Mouse (Mus musculus) midbrain, embryonic 14.5 days (tissue): ENCODE measurements at regions not wholly inside any gene's neighbourhood (a gene's known extent, or its start where the extent isn't known, plus 50 kb on each side); places are given as distances from the start of the nearest gene placed in this dataset.

Source experiments
- ATAC-seq: fragments of 200-750 bp; cut with Nextera tagmentation; 2 replicates; pipeline ENCODE4 v1.8.0; 2017; ENCODE audit warnings: moderate number of reproducible peaks, moderate library complexity; ENCODE audit not compliant: low FRiP score, low TSS enrichment
- DNase-seq: peaks from one replicate; pipeline ENCODE4 v3.0.0-alpha.2; 2015
- H3K27ac ChIP-seq: fragments of 300-500 bp; sonication (generic); replicated peaks from 2 replicates; pipeline ENCODE4 v1.5.1; 2014; ENCODE audit warnings: mild to moderate bottlenecking, low read depth, low read length, moderate library complexity
- H3K27me3 ChIP-seq: fragments of 300-500 bp; sonication (generic); 2 replicates; pipeline ENCODE4 v1.6.1; 2014; ENCODE audit warnings: low read length, control low read depth, mixed read lengths; ENCODE audit not compliant: control insufficient read depth, insufficient read depth
- H3K36me3 ChIP-seq: fragments of 300-500 bp; sonication (generic); 2 replicates; pipeline ENCODE4 v1.6.1; 2014; ENCODE audit warnings: low read length, control low read depth; ENCODE audit not compliant: control insufficient read depth, insufficient read depth
- H3K4me1 ChIP-seq: fragments of 300-500 bp; sonication (generic); 2 replicates; pipeline ENCODE4 v1.6.1; 2014; ENCODE audit warnings: mild to moderate bottlenecking, antibody characterized with exemption, low read length, control low read depth; ENCODE audit not compliant: control insufficient read depth, insufficient read depth
- H3K4me2 ChIP-seq: fragments of 300-500 bp; sonication (generic); 2 replicates; pipeline ENCODE4 v1.6.1; 2014; ENCODE audit warnings: mild to moderate bottlenecking, low read length, moderate library complexity
- H3K4me3 ChIP-seq: fragments of 300-500 bp; sonication (generic); replicated peaks from 2 replicates; pipeline ENCODE4 v1.5.1; 2014; ENCODE audit warnings: low read depth, low read length
- H3K9ac ChIP-seq: fragments of 300-500 bp; sonication (generic); replicated peaks from 2 replicates; pipeline ENCODE4 v1.6.1; 2014; ENCODE audit warnings: mild to moderate bottlenecking, low read length, moderate library complexity
- H3K9me3 ChIP-seq: fragments of 300-500 bp; sonication (generic); 2 replicates; pipeline ENCODE4 v1.6.1; 2016; ENCODE audit warnings: low read length, control low read depth, mixed read lengths; ENCODE audit not compliant: control insufficient read depth
- WGBS: fragments of 180-500 bp; shearing (Covaris S2); extraction: QIAGEN DNeasy Blood & Tissue Kit; methylation state at CpG from one replicate; pipeline ENCODE4 v1.1.7; 2014; 5-methylcytosine and 5-hydroxymethylcytosine counted together

- no peak for DNase-seq
- Histone ChIP-seq H3K4me3 (no peak overlapping the region), H3K27ac (no peak overlapping the region), H3K9ac (no peak overlapping the region), H3K9me3 (no peaks in the 10 kb centered on the region), H3K4me2 (no peak overlapping the region), H3K27me3 (no peaks in the 10 kb centered on the region), H3K36me3 (no peaks in the 10 kb centered on the region), H3K4me1 (no peaks in the 10 kb centered on the region)
- ATAC-seq = no peak
- WGBS = 86% methylated on average over 2 of the region's 2 CpGs
Measured at GRCm38 (mm10) chr8:49174956-49175355, 331.2 kb upstream of the Tenm3 start.

DNA sequence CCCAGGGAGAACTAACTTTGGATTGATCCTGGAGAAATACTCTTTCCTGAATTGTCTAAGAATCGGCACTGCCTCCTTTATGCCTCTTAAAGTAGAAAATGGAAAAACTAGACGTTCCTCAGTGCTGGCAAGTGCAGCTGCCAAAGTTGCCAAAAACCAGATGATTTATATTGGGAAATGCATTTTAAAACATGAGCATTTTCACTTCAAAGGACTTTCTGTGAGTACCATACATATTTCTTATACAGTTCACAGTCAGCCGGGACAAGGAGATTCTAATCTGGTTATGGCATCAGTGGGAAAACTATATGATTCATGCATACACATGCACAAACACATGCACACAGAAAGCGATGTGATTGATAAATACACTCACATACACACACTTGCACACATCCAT, 315.6 kb upstream of the Tenm3 start:
- no peaks in the 10 kb centered on the region for H3K27me3 ChIP-seq
- no peak overlapping the region for H3K9ac ChIP-seq
- ATAC-seq (no peak), DNase-seq (no peak)
- 86% methylated on average over 4 of the region's 4 CpGs for WGBS
- H3K4me2 ChIP-seq = no peak overlapping the region
- H3K4me1 ChIP-seq = no peaks in the 10 kb centered on the region
- H3K9me3 ChIP-seq = no peaks in the 10 kb centered on the region
- H3K36me3 ChIP-seq = no peaks in the 10 kb centered on the region
- H3K4me3 ChIP-seq = no peak overlapping the region
- H3K27ac ChIP-seq = no peak overlapping the region

- Histone ChIP-seq H3K36me3 (no peaks in the 10 kb centered on the region), H3K4me1 (no peaks in the 10 kb centered on the region), H3K4me3 (no peak overlapping the region), H3K27ac (no peak overlapping the region), H3K4me2 (no peak overlapping the region), H3K9ac (no peak overlapping the region), H3K9me3 (no peaks in the 10 kb centered on the region), H3K27me3 (no peaks in the 10 kb centered on the region)
- 66% methylated on average over 4 of the region's 4 CpGs for WGBS
- ATAC-seq (no peak), DNase-seq (no peak)
Measured at GRCm38 (mm10) chr8:49158201-49158600, 314.4 kb upstream of the Tenm3 start.

- no peak overlapping the region for H3K27ac ChIP-seq
- H3K9ac ChIP-seq = no peak overlapping the region
- no peaks in the 10 kb centered on the region for H3K36me3 ChIP-seq
- no peaks in the 10 kb centered on the region for H3K9me3 ChIP-seq
- DNase-seq (no peak), ATAC-seq (no peak)
- H3K4me1 ChIP-seq = no peaks in the 10 kb centered on the region
- no peaks in the 10 kb centered on the region for H3K27me3 ChIP-seq
- no peak overlapping the region for H3K4me2 ChIP-seq
- WGBS = 91% methylated on average over 10 of the region's 10 CpGs
- H3K4me3 ChIP-seq = no peak overlapping the region
Measured at GRCm38 (mm10) chr8:49136503-49137044, 292.8 kb upstream of the Tenm3 start.

DNA sequence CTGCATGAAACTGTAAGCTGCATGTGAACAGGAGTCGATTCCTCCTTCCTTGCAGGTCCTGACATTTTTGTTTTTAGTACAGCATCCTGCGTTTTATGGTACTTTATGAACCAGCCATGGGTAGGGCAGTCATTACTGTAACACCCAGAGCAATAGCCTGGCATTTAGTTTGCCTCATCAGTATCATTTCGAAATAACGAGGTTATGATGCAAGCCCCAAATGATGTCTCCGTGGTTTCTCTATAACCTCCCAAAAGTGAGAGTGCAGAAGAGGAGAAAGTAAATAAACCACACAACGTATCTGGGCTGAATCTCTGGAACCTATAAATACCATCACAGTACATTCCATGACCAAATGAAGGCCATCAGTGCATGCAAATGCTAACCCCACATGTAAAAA, 265.3 kb upstream of the Tenm3 start:
- DNase-seq (no peak), ATAC-seq (no peak)
- Histone ChIP-seq H3K9me3 (no peaks in the 10 kb centered on the region), H3K27ac (no peak overlapping the region), H3K4me3 (no peak overlapping the region), H3K36me3 (no peaks in the 10 kb centered on the region), H3K4me1 (no peaks in the 10 kb centered on the region), H3K9ac (no peak overlapping the region), H3K4me2 (no peak overlapping the region), H3K27me3 (no peaks in the 10 kb centered on the region)
- 88% methylated on average over 6 of the region's 6 CpGs for WGBS

GRCm38 (mm10) chr8:49108665-49109064, 264.9 kb upstream of the Tenm3 start:
- no peak for ATAC-seq
- WGBS = 53% methylated on average over 4 of the region's 4 CpGs
- Histone ChIP-seq H3K27ac (no peak overlapping the region), H3K4me3 (no peak overlapping the region), H3K9ac (no peak overlapping the region), H3K4me1 (no peaks in the 10 kb centered on the region), H3K36me3 (no peaks in the 10 kb centered on the region), H3K9me3 (no peaks in the 10 kb centered on the region), H3K27me3 (no peaks in the 10 kb centered on the region), H3K4me2 (no peak overlapping the region)
- no peak for DNase-seq

- no peak overlapping the region for H3K27ac ChIP-seq
- no peak overlapping the region for H3K4me3 ChIP-seq
- H3K9ac ChIP-seq = no peak overlapping the region
- no peak overlapping the region for H3K4me2 ChIP-seq
- H3K36me3 ChIP-seq = no peaks in the 10 kb centered on the region
- no peak for DNase-seq
- no peaks in the 10 kb centered on the region for H3K4me1 ChIP-seq
- WGBS = 86% methylated on average over 3 of the region's 3 CpGs
- no peak for ATAC-seq
- H3K9me3 ChIP-seq = no peaks in the 10 kb centered on the region
- H3K27me3 ChIP-seq = no peaks in the 10 kb centered on the region
Measured at GRCm38 (mm10) chr8:49106531-49106930, 262.8 kb upstream of the Tenm3 start.

DNA sequence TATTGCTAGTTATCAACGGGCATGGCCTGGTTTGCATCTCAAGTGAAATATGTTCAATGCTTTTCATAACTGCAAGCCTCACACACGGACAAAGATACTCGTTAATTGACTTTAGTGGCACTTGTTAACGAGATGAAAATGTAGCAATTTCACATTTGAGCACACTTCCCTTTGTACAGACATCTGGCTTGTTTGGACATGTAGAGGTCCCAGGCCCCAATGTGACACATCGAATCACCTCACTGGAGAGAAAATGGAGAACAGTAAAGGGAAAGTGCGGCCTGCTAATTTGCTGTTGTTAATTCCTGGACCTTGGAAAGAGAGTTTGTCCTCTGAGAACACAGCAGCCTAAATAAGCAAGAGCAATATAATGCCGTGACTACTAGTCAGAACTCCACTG, 257.4 kb upstream of the Tenm3 start:
- H3K4me3 ChIP-seq = no peak overlapping the region
- H3K36me3 ChIP-seq = no peaks in the 10 kb centered on the region
- no peaks in the 10 kb centered on the region for H3K9me3 ChIP-seq
- H3K4me2 ChIP-seq = no peak overlapping the region
- no peak for DNase-seq
- ATAC-seq = no peak
- no peaks in the 10 kb centered on the region for H3K4me1 ChIP-seq
- H3K27me3 ChIP-seq = no peaks in the 10 kb centered on the region
- WGBS = 81% methylated on average over 7 of the region's 7 CpGs
- H3K9ac ChIP-seq = no peak overlapping the region
- H3K27ac ChIP-seq = no peak overlapping the region

- Histone ChIP-seq H3K27ac (no peak overlapping the region), H3K4me1 (no peaks in the 10 kb centered on the region), H3K4me3 (no peak overlapping the region), H3K4me2 (no peak overlapping the region), H3K9me3 (no peaks in the 10 kb centered on the region), H3K9ac (no peak overlapping the region), H3K36me3 (no peaks in the 10 kb centered on the region), H3K27me3 (no peaks in the 10 kb centered on the region)
- WGBS = 90% methylated on average over 6 of the region's 6 CpGs
- DNase-seq (peak; percentile 39), ATAC-seq (no peak)
Measured at GRCm38 (mm10) chr8:49084191-49084875, 240.6 kb upstream of the Tenm3 start.
